Mouse (Mus musculus): ENCODE data around the gene Pef1. TPM values are rescaled to one million over a fixed set of nuclear protein-coding genes. Genes with fewer than 3 reads are reported as not detected.

Gene Pef1
- total RNA-seq, 1 experiment from 2014 or later, result 15.4 TPM

Other genes with a start within 250 kb of the Pef1 start
- gene Spocd1, start 173.3 kb upstream of the Pef1 start, total RNA-seq (2017), result not detected in 2 replicates
- 0.15 and 0.19 TPM in 2 replicates for gene Adgrb2, start 117.7 kb upstream of the Pef1 start, total RNA-seq (2017)
- gene Col16a1, start 54.7 kb upstream of the Pef1 start, total RNA-seq (2017), result 15.6 and 31.5 TPM in 2 replicates
- gene Hcrtr1, start 36.8 kb downstream of the Pef1 start, total RNA-seq (2017), result not detected in 2 replicates
- gene Tinagl1, start 72.6 kb downstream of the Pef1 start, total RNA-seq (2017), result 2.3 and 6.8 TPM in 2 replicates
- gene Gm853, start 119.8 kb downstream of the Pef1 start, total RNA-seq (2017), result not detected in 2 replicates
- gene Serinc2, start 176.6 kb downstream of the Pef1 start, total RNA-seq (2017), result not detected in 2 replicates
- gene Fabp3, start 206.0 kb downstream of the Pef1 start, total RNA-seq (2017), result not detected in 2 replicates
- gene Gm10570, start 206.1 kb downstream of the Pef1 start, total RNA-seq (2017), result not detected in 2 replicates

Measured in hematopoietic stem cell, adult 5-6 weeks (primary cell).